Mouse (Mus musculus) regulatory T cell (primary cell): ENCODE measurements at regions not wholly inside any gene's neighbourhood (a gene's known extent, or its start where the extent isn't known, plus 50 kb on each side); places are given as distances from the start of the nearest gene placed in this dataset.

Source experiments
- in situ Hi-C: fragments of 300-600 bp; cut with MboI, MseI; formaldehyde crosslinking; loops from one replicate; pipeline ENCODE4 v1.15.1; 2025; ENCODE audit warnings: high pct_unique_total_duplicates

- in situ Hi-C loops = loop anchor here (25.0 kb wide), 1 partner anchor 552 kb away; no protein-coding TSS in a partner anchor
Measured at GRCm38 (mm10) chr15:7459992-7460820, 62.0 kb upstream of the Egflam start.

GRCm38 (mm10) chr15:7462549-7462948 is 64.4 kb upstream of the Egflam start:
- in situ Hi-C loops = loop anchor here (25.0 kb wide), 1 partner anchor 550 kb away; no protein-coding TSS in a partner anchor

GRCm38 (mm10) chr15:7463444-7464350 is 65.5 kb upstream of the Egflam start:
- in situ Hi-C loops = loop anchor here (25.0 kb wide), 1 partner anchor 549 kb away; no protein-coding TSS in a partner anchor

- in situ Hi-C loops = no loop called here
Measured at GRCm38 (mm10) chr15:7480211-7480610, 82.0 kb upstream of the Egflam start.

GRCm38 (mm10) chr15:7480792-7481210 is 82.6 kb upstream of the Egflam start:
- in situ Hi-C loops = no loop called here

GRCm38 (mm10) chr15:7483686-7484085 is 85.5 kb upstream of the Egflam start:
- in situ Hi-C loops = no loop called here

- in situ Hi-C loops = no loop called here
Measured at GRCm38 (mm10) chr15:7491091-7491490, 92.9 kb upstream of the Egflam start.

GRCm38 (mm10) chr15:7493126-7493669 is 95.0 kb upstream of the Egflam start:
- in situ Hi-C loops = no loop called here

GRCm38 (mm10) chr15:7497852-7498251 is 99.7 kb upstream of the Egflam start:
- in situ Hi-C loops = no loop called here

GRCm38 (mm10) chr15:7508535-7508934 is 110.3 kb upstream of the Egflam start:
- in situ Hi-C loops = no loop called here

GRCm38 (mm10) chr15:7514743-7515273 is 116.6 kb upstream of the Egflam start:
- in situ Hi-C loops = no loop called here

GRCm38 (mm10) chr15:7521611-7522010 is 123.4 kb upstream of the Egflam start:
- in situ Hi-C loops = no loop called here

GRCm38 (mm10) chr15:7522902-7523786 is 124.9 kb upstream of the Egflam start:
- in situ Hi-C loops = no loop called here

- in situ Hi-C loops = no loop called here
Measured at GRCm38 (mm10) chr15:7530959-7531588, 132.9 kb upstream of the Egflam start.

GRCm38 (mm10) chr15:7537858-7538257 is 139.7 kb upstream of the Egflam start:
- in situ Hi-C loops = no loop called here

- in situ Hi-C loops = no loop called here
Measured at GRCm38 (mm10) chr15:7553190-7553895, 155.1 kb upstream of the Egflam start.

GRCm38 (mm10) chr15:7554433-7554832 is 156.2 kb upstream of the Egflam start:
- in situ Hi-C loops = no loop called here

GRCm38 (mm10) chr15:7563279-7563678 is 165.1 kb upstream of the Egflam start:
- in situ Hi-C loops = no loop called here

GRCm38 (mm10) chr15:7563726-7564125 is 165.5 kb upstream of the Egflam start:
- in situ Hi-C loops = no loop called here

GRCm38 (mm10) chr15:7572221-7572620 is 174.0 kb upstream of the Egflam start:
- in situ Hi-C loops = no loop called here
